Mouse (Mus musculus): Measurements from ENCODE around the gene Scn1b. TPM values are rescaled to one million over a fixed set of nuclear protein-coding genes. Genes with fewer than 3 reads are reported as not detected.
A peak's percentile ranks its signal among the peaks of the same experiment; 100 is the strongest.

Gene Scn1b
- 0.60 and 0.86 TPM in 2 replicates for polyA plus RNA-seq (2014; fragmentation: Nextera tagmentation; extraction: Ambion mirVana)

DNA sequence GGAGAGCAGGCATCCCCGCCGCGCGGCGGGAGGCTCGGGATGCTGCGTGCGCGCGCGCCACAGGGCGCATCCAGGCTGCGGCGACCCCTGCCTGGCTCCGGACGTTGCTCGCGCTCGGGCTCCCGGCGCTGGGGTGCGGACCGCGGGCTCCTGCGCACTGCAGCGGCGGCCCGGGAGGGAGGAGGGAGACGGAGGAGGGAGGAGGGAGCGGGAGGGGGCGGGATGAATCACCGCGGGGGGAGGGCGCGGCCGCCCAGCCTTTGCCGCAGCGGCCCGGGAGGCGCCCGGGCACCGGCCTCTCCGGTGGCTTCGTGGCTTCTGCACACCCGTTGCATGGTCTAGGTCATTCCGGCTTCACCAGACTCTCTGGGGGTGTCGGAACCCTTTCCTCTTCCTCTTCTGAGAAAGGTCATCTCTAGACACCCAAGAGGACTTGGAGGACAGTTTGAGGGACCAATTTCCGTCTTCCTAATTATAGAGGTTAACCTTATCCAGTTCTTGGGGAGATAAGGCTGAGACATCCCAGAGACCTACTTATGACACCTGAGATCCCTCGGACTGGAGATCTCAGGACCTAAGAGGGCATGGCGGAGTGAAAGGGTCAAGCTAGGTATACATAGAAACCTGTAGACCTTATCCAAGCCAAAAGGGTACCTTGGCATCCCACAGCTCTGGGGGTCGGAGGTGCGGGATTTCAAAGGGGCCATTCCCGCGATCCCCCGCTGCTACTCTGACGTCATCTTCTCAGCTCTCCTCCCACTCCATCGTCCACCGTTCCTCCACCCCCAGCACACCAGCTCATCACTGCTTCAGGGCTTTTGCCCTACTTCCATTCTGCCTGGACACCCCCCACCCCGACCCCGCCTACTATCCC lies at the start of gene Scn1b:
Gene Scn1b (minus strand): TSS at position 153 of the 874 bp plus-strand sequence.
- no peaks in the 10 kb centered on the region for H3K9me3 ChIP-seq (ENCODE audit: control insufficient read depth, low read length)
- peaks cover 33% of the 10 kb centered on the region for H3K27me3 ChIP-seq (ENCODE audit: control insufficient read depth, insufficient read depth, low read length)
- no peaks in the 10 kb centered on the region for H3K4me1 ChIP-seq (replicated peaks; ENCODE audit: control insufficient read depth, insufficient read depth, low read length)
- peaks cover 12% of the 10 kb centered on the region for H3K36me3 ChIP-seq (ENCODE audit: control insufficient read depth, insufficient read depth, low read length)
- H3K9ac ChIP-seq (ENCODE audit: low read depth, low read length): peak within 1 kb of the TSS; percentile 47; the same call in 1 of the 2 replicates
- DNase-seq (ENCODE audit: low spot score) (peak; percentile 41), ATAC-seq (ENCODE audit: low FRiP score) (peak; percentile 48; the same call in 1 of the 2 replicates)
- peak within 1 kb of the TSS; percentile 48 for H3K4me3 ChIP-seq (ENCODE audit: low read depth, low read length)
- 4% methylated on average over 34 of the region's 60 CpGs for WGBS
- no peak within 1 kb of the TSS for H3K27ac ChIP-seq (ENCODE audit: low read depth, low read length)
- H3K4me2 ChIP-seq (replicated peaks; ENCODE audit: low read depth, low read length): peak within 1 kb of the TSS; percentile 92

DNA sequence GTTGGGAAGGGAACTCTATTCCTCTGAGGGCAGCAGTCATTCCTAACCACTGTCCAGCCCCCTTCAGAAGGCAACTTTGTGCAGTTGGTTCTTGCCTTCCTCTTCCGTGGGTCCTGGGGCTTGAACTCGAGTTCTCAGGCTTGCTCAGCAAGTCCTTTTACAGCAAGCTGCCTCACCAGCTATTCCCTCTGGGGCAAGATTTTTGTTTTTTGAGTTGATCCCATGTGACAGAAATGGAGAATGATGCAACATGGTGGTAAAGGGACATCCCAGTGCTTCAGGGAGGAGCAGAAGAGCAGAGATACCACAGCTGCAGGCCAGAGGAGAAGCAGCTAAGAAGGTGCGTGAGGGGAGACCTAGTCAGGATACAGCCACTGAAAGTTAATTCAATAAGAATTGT lies 48.3 kb upstream of the Scn1b start:
- H3K4me2 ChIP-seq (replicated peaks; ENCODE audit: low read depth, low read length): no peak overlapping the region
- no peak for ATAC-seq (ENCODE audit: low FRiP score)
- no peak overlapping the region for H3K27ac ChIP-seq (ENCODE audit: low read depth, low read length)
- whole genome bisulfite sequencing: 81% methylated on average over 3 of the region's 3 CpGs
- no peak for DNase-seq (ENCODE audit: low spot score)
- H3K9ac ChIP-seq (ENCODE audit: low read depth, low read length): no peak overlapping the region
- H3K4me1 ChIP-seq (replicated peaks; ENCODE audit: control insufficient read depth, insufficient read depth, low read length): no peaks in the 10 kb centered on the region
- no peaks in the 10 kb centered on the region for H3K36me3 ChIP-seq (ENCODE audit: control insufficient read depth, insufficient read depth, low read length)
- H3K9me3 ChIP-seq (ENCODE audit: control insufficient read depth, low read length): no peaks in the 10 kb centered on the region
- H3K27me3 ChIP-seq (ENCODE audit: control insufficient read depth, insufficient read depth, low read length): no peaks in the 10 kb centered on the region
- no peak overlapping the region for H3K4me3 ChIP-seq (ENCODE audit: low read depth, low read length)

DNA sequence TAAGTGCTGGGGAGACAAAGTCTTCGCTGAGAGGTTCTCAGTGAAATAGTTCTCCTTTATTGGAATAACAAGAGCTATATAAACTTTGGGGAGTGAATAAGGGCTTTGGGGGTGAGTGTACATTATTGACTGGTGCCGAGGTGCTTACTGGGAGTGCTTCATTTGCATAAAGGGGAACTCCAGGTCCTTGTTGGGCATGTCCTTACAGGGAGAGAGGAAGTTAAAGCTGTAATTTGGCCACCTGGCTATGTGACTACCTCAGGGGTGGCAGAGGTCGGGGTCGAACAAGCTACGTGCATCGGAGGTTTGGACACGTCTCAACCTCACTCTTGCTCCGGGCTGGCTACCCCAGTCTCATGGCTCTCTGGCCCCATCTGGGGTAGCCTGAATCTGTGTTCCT lies 47.7 kb upstream of the Scn1b start:
- ATAC-seq (ENCODE audit: low FRiP score) (no peak), DNase-seq (ENCODE audit: low spot score) (no peak)
- Histone ChIP-seq H3K9me3 (ENCODE audit: control insufficient read depth, low read length) (no peaks in the 10 kb centered on the region), H3K4me1 (replicated peaks; ENCODE audit: control insufficient read depth, insufficient read depth, low read length) (no peaks in the 10 kb centered on the region), H3K4me2 (replicated peaks; ENCODE audit: low read depth, low read length) (no peak overlapping the region), H3K36me3 (ENCODE audit: control insufficient read depth, insufficient read depth, low read length) (no peaks in the 10 kb centered on the region), H3K27me3 (ENCODE audit: control insufficient read depth, insufficient read depth, low read length) (no peaks in the 10 kb centered on the region), H3K9ac (ENCODE audit: low read depth, low read length) (no peak overlapping the region), H3K4me3 (ENCODE audit: low read depth, low read length) (no peak overlapping the region), H3K27ac (ENCODE audit: low read depth, low read length) (no peak overlapping the region)
- 78% methylated on average over 8 of the region's 8 CpGs for WGBS

DNA sequence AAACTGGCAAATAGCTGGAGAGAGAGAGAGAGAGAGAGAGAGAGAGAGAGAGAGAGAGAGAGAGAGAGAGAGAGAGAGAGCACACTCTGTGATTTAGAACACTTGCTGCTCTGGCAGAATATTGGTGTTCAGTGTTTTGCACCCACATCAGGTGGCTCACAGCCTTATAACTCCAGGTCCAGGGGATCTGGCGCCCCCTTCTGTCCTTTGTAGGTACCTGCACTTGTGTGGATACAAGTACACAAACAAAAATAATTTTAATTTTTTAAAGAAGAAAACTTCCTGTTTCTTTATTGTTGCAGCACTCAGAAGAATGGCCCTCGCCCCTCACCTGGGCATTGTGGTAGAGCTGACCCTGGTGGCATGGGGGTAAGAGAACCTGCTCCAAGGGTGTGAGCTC lies 45.4 kb upstream of the Scn1b start:
- no peak overlapping the region for H3K27ac ChIP-seq (ENCODE audit: low read depth, low read length)
- ATAC-seq (ENCODE audit: low FRiP score) (no peak), DNase-seq (ENCODE audit: low spot score) (peak; percentile 58)
- no peaks in the 10 kb centered on the region for H3K4me1 ChIP-seq (replicated peaks; ENCODE audit: control insufficient read depth, insufficient read depth, low read length)
- no peaks in the 10 kb centered on the region for H3K36me3 ChIP-seq (ENCODE audit: control insufficient read depth, insufficient read depth, low read length)
- H3K4me3 ChIP-seq (ENCODE audit: low read depth, low read length): no peak overlapping the region
- no peaks in the 10 kb centered on the region for H3K27me3 ChIP-seq (ENCODE audit: control insufficient read depth, insufficient read depth, low read length)
- no peak overlapping the region for H3K9ac ChIP-seq (ENCODE audit: low read depth, low read length)
- no peaks in the 10 kb centered on the region for H3K9me3 ChIP-seq (ENCODE audit: control insufficient read depth, low read length)
- no peak overlapping the region for H3K4me2 ChIP-seq (replicated peaks; ENCODE audit: low read depth, low read length)
- WGBS: 32% methylated on average over 2 of the region's 2 CpGs

DNA sequence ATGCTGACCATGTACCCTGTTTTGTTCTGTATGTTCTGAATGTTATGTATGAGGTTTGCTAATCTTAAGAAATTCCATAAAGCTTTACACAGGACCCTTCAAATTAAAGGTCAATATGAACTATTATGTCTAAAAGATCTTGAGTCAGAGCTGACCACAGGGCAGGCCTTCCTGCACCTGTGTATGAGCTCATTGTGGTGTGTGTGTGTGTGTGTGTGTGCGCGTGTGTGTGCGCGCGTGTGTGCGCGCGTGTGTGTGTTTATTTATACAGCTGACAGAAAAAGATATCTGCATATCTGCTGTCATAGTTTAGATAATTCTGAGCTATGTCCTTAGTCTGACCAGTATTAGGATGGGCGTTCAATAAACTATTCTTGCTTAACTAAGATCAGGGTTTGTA lies 43.7 kb upstream of the Scn1b start:
- H3K36me3 ChIP-seq (ENCODE audit: control insufficient read depth, insufficient read depth, low read length): no peaks in the 10 kb centered on the region
- ATAC-seq (ENCODE audit: low FRiP score) (no peak), DNase-seq (ENCODE audit: low spot score) (no peak)
- no peaks in the 10 kb centered on the region for H3K27me3 ChIP-seq (ENCODE audit: control insufficient read depth, insufficient read depth, low read length)
- H3K9ac ChIP-seq (ENCODE audit: low read depth, low read length): no peak overlapping the region
- no peak overlapping the region for H3K4me2 ChIP-seq (replicated peaks; ENCODE audit: low read depth, low read length)
- no peak overlapping the region for H3K4me3 ChIP-seq (ENCODE audit: low read depth, low read length)
- WGBS: 98% methylated on average over 9 of the region's 9 CpGs
- H3K4me1 ChIP-seq (replicated peaks; ENCODE audit: control insufficient read depth, insufficient read depth, low read length): no peaks in the 10 kb centered on the region
- no peak overlapping the region for H3K27ac ChIP-seq (ENCODE audit: low read depth, low read length)
- H3K9me3 ChIP-seq (ENCODE audit: control insufficient read depth, low read length): no peaks in the 10 kb centered on the region

DNA sequence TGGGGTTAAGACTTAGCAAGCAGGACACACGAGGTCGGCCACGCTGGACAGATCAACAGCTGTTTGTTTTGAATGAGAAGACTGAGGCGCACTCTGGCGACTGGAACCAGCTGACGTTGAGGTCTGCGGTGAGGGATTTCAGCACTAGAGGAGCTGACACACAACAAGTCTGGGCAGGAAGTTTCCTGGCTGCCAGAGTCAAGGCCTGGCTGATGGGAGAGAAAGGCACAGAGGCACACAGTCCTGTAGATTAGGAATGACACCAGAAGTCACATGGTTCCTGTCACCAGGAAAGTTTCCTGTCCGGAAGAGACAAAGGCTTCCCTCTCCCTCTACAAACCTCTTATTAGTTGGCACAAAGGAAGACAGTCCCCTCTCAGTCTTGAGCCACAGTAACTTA lies 41.6 kb upstream of the Scn1b start:
- no peak overlapping the region for H3K4me3 ChIP-seq (ENCODE audit: low read depth, low read length)
- no peak for ATAC-seq (ENCODE audit: low FRiP score)
- H3K4me2 ChIP-seq (replicated peaks; ENCODE audit: low read depth, low read length): no peak overlapping the region
- no peak overlapping the region for H3K27ac ChIP-seq (ENCODE audit: low read depth, low read length)
- H3K9ac ChIP-seq (ENCODE audit: low read depth, low read length): no peak overlapping the region
- H3K9me3 ChIP-seq (ENCODE audit: control insufficient read depth, low read length): no peaks in the 10 kb centered on the region
- WGBS: 63% methylated on average over 8 of the region's 8 CpGs
- H3K36me3 ChIP-seq (ENCODE audit: control insufficient read depth, insufficient read depth, low read length): no peaks in the 10 kb centered on the region
- no peaks in the 10 kb centered on the region for H3K27me3 ChIP-seq (ENCODE audit: control insufficient read depth, insufficient read depth, low read length)
- DNase-seq (ENCODE audit: low spot score): no peak
- no peaks in the 10 kb centered on the region for H3K4me1 ChIP-seq (replicated peaks; ENCODE audit: control insufficient read depth, insufficient read depth, low read length)

DNA sequence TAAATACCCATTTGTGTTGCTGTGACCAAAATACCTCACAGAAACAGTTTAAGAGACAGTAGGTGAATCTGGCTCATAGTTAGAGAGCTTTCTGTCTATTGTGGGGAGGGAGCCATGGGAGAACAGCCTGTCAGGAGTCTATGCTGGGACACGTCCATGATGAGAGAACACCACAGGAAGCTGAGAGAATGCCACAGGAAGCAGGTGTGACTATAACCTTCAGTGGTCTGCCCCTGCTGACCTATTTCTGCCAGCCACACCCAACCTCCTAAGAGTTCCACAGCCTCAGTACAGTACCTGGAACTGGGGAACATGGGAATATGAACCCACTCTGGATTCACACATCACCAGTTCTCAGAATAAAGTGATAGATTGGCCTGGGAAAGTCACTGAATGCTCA lies 37.9 kb upstream of the Scn1b start:
- Histone ChIP-seq H3K27me3 (ENCODE audit: control insufficient read depth, insufficient read depth, low read length) (no peaks in the 10 kb centered on the region), H3K36me3 (ENCODE audit: control insufficient read depth, insufficient read depth, low read length) (no peaks in the 10 kb centered on the region), H3K9me3 (ENCODE audit: control insufficient read depth, low read length) (no peaks in the 10 kb centered on the region), H3K4me3 (ENCODE audit: low read depth, low read length) (no peak overlapping the region), H3K27ac (ENCODE audit: low read depth, low read length) (no peak overlapping the region), H3K4me1 (replicated peaks; ENCODE audit: control insufficient read depth, insufficient read depth, low read length) (no peaks in the 10 kb centered on the region), H3K9ac (ENCODE audit: low read depth, low read length) (no peak overlapping the region), H3K4me2 (replicated peaks; ENCODE audit: low read depth, low read length) (no peak overlapping the region)
- 79% methylated on average over 1 of the region's 1 CpGs for WGBS
- no peak for DNase-seq (ENCODE audit: low spot score)
- no peak for ATAC-seq (ENCODE audit: low FRiP score)

DNA sequence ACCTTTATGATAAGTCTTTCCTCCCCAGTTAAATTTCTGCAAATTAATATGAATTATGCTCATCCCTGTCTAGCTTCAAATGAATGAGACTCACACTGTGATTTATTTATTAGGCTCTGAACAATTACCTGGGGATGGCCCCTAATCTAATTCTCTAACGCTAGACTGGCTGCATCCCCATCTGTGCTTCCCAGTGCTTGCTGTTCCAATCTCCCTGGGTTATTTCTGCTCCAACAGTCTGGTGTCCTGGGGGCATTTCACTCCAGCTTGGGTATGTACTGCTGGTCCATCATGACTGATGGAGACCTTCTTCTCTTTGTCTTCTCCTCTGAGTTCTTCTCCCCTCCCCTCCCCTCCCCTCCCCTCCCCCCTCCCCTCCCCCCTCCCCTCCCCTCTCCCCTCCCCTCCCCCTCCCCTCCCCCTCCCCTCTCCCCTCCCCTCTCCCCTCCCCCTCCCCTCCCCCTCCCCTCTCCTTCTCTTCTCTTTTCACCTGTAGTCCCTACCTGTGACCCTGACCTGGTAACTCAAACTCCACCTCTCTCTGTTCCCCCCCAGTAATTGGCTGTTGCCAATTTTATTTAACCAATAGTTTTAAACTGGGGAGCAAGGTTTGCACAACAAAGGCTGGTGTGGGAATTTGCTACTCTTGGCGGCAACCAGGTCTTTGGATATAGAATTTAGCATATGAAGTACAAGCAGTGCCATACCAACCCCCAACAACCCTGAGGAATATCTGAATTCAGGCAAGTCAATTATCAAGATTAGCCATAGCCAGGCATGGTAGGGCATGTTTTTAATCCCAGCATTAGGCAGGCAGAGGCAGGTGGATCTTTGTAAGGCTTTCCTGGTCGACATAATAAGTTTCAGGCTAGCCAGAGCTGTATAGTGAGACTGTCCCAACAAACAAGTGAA lies 37.1 kb upstream of the Scn1b start:
- no peak for DNase-seq (ENCODE audit: low spot score)
- Histone ChIP-seq H3K27me3 (ENCODE audit: control insufficient read depth, insufficient read depth, low read length) (no peaks in the 10 kb centered on the region), H3K36me3 (ENCODE audit: control insufficient read depth, insufficient read depth, low read length) (no peaks in the 10 kb centered on the region), H3K27ac (ENCODE audit: low read depth, low read length) (no peak overlapping the region), H3K9me3 (ENCODE audit: control insufficient read depth, low read length) (no peaks in the 10 kb centered on the region), H3K9ac (ENCODE audit: low read depth, low read length) (no peak overlapping the region), H3K4me1 (replicated peaks; ENCODE audit: control insufficient read depth, insufficient read depth, low read length) (no peaks in the 10 kb centered on the region), H3K4me3 (ENCODE audit: low read depth, low read length) (no peak overlapping the region), H3K4me2 (replicated peaks; ENCODE audit: low read depth, low read length) (no peak overlapping the region)
- WGBS: 65% methylated on average over 3 of the region's 3 CpGs
- 0 out of 2 replicates have a peak, but pooled peaks have one; percentile 40 for ATAC-seq (ENCODE audit: low FRiP score)
